Mouse (Mus musculus) lung, adult 2 months (tissue): Measurements from ENCODE around the gene Tmem121.

ENCODE experiments used
- CTCF ChIP-seq: fragments of 200-500 bp; IDR thresholded peaks from 2 replicates; pipeline ENCODE4 v1.5.1; 2011; ENCODE audit warnings: mild to moderate bottlenecking, low read length, control low read depth; ENCODE audit not compliant: insufficient read depth
- POLR2A ChIP-seq: fragments of 200-500 bp; IDR thresholded peaks from 2 replicates; pipeline ENCODE4 v1.6.1; 2011; ENCODE audit warnings: low read depth, mild to moderate bottlenecking, control low read depth, low read length, borderline replicate concordance; ENCODE audit errors: extremely low read depth

DNA sequence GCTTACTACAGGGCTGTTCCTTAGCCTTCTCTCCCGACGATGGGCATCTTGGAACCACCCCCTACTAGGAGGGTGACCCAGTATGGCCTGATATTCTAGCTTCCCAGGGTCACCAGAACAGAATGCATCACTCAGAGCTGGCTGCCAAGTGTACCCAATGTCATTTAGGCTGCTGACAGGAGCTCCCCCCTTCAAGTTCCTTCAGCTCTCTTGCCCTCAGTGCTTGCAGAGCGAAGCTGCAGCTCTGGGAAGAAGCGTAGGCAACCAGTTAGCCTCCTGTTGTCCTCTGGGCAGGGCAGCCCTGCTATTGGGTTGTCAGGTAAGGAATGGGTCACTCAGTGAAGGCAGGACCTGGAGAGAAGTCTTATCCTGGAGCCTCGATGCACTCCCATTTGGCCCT lies 785 bp upstream of the Tmem121 start:
- TF ChIP-seq CTCF (no peak), POLR2A (no peak)
